Mouse (Mus musculus): ENCODE results near the gene Cdh13. TPM values are rescaled to one million over a fixed set of nuclear protein-coding genes. Genes with fewer than 3 reads are reported as not detected.

Cdh13 gene
- polyA plus RNA-seq, 1 experiment from 2014 or later: 24.3 TPM

DNA sequence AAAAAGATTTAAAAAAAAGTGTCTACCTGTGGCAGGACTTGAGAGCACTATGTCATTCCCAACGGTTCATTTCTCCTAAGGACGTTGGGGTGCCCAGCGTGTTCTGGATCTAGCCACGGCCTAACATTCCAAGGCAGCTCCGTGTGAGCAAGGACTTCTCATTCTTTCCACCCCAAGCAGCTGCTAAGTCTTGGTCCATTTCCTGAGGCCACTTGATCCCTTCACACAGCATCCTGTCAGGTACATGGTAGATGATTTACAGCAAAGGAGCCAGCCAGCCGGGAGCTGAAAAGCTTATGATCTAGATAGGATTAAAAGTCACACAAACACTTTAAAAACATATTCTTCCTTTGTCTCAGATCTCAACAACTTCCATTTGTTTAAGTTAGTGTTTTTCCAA, 123.8 kb downstream of the Cdh13 start:
- ATAC-seq (ENCODE audit: low read depth) (no peak), DNase-seq (ENCODE audit: low spot score) (no peak)
- Histone ChIP-seq H3K36me3 (ENCODE audit: control insufficient read depth, insufficient read depth, low read length) (no peaks in the 10 kb centered on the region), H3K27ac (replicated peaks; ENCODE audit: low read depth, low read length) (no peak overlapping the region), H3K4me3 (ENCODE audit: low read depth, low read length) (no peak overlapping the region), H3K27me3 (replicated peaks; ENCODE audit: control insufficient read depth, insufficient read depth, low read length) (no peaks in the 10 kb centered on the region), H3K9ac (ENCODE audit: low read depth, low read length) (no peak overlapping the region), H3K9me3 (ENCODE audit: control insufficient read depth, low read length) (peaks cover 9% of the 10 kb centered on the region; the same call in 1 of the 2 replicates), H3K4me2 (ENCODE audit: low read depth, low read length) (no peak overlapping the region), H3K4me1 (ENCODE audit: control insufficient read depth, insufficient read depth, low read length) (no peaks in the 10 kb centered on the region)
- 71% methylated on average over 6 of the region's 6 CpGs for WGBS

DNA sequence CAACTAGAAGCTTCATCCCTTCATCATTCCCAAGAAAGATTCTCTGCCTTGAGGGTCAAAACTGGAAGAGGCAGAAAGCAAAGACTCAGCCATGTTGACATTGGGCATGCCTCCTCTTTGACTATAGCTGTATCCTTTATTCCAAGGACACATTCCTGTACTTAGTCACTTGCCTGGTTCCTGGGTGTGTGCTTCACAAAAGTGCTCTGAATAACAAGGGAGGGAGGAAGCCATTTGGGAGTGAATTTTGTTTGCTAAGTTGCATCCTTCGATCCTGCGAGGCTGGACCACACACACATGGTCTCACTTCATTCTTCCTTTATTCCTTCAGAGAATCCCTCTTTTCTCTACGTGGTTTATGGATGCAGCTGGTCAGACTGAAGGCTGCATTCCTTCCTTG, 125.9 kb downstream of the Cdh13 start:
- no peaks in the 10 kb centered on the region for H3K27me3 ChIP-seq (replicated peaks; ENCODE audit: control insufficient read depth, insufficient read depth, low read length)
- no peak overlapping the region for H3K4me3 ChIP-seq (ENCODE audit: low read depth, low read length)
- H3K4me1 ChIP-seq (ENCODE audit: control insufficient read depth, insufficient read depth, low read length): no peaks in the 10 kb centered on the region
- no peak overlapping the region for H3K27ac ChIP-seq (replicated peaks; ENCODE audit: low read depth, low read length)
- WGBS: 84% methylated on average over 3 of the region's 3 CpGs
- DNase-seq (ENCODE audit: low spot score): no peak
- ATAC-seq (ENCODE audit: low read depth): no peak
- H3K36me3 ChIP-seq (ENCODE audit: control insufficient read depth, insufficient read depth, low read length): no peaks in the 10 kb centered on the region
- H3K9ac ChIP-seq (ENCODE audit: low read depth, low read length): no peak overlapping the region
- no peak overlapping the region for H3K4me2 ChIP-seq (ENCODE audit: low read depth, low read length)
- H3K9me3 ChIP-seq (ENCODE audit: control insufficient read depth, low read length): peaks cover 4% of the 10 kb centered on the region; the same call in 1 of the 2 replicates

DNA sequence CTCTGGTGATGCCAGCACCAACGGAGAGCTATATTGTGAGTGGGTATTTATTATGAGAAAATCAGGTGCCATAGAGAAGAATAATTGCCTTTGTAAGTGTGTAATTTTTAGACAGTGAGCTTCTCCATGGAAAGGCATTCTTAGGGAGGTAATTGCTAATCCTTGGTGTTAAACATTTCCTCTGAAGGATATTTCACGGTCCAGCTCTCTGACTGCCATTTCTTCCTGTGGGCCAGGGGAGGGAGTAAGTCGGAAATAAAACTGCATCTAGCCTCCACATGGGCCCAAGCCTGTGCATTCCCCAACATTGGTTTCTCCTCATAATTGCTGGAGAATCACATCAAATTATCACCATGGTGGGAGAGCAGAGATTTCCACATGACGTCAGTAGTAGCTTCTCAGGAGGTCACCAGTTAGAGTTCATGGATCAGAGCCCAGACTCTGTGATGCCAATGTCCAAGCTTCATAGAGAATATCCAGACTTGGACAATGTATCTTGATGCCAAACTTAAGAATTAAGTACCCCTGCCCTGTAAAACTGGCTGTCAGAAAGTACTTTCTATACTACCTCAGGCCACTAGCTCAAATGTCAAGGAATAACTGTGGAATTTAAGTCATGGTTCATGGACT, 126.9 kb downstream of the Cdh13 start:
- Histone ChIP-seq H3K36me3 (ENCODE audit: control insufficient read depth, insufficient read depth, low read length) (no peaks in the 10 kb centered on the region), H3K27ac (replicated peaks; ENCODE audit: low read depth, low read length) (no peak overlapping the region), H3K27me3 (replicated peaks; ENCODE audit: control insufficient read depth, insufficient read depth, low read length) (no peaks in the 10 kb centered on the region), H3K4me1 (ENCODE audit: control insufficient read depth, insufficient read depth, low read length) (no peaks in the 10 kb centered on the region), H3K9ac (ENCODE audit: low read depth, low read length) (no peak overlapping the region), H3K9me3 (ENCODE audit: control insufficient read depth, low read length) (peaks cover 4% of the 10 kb centered on the region; the same call in 1 of the 2 replicates), H3K4me3 (ENCODE audit: low read depth, low read length) (no peak overlapping the region), H3K4me2 (ENCODE audit: low read depth, low read length) (no peak overlapping the region)
- no peak for DNase-seq (ENCODE audit: low spot score)
- 85% methylated on average over 4 of the region's 4 CpGs for WGBS
- no peak for ATAC-seq (ENCODE audit: low read depth)

DNA sequence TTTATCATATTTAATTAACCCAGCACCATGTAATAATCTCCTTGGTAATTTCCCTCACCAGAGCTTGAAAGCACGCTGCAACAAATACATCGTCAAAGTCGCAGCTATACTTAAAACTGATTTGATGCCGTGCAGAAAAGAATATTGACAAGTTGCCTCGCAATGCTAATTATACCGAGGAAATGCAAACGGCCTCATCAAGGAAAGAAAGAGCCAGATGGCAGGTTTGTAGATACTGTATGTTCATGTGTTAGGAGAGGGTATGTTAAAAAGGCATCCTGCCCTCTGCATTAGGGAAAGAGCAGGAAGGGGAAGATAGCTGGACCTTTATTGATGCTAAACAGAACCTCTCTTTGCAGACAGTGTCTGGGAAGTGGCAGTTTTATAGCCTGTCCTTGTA, 132.1 kb downstream of the Cdh13 start:
- Histone ChIP-seq H3K9me3 (ENCODE audit: control insufficient read depth, low read length) (peaks cover 4% of the 10 kb centered on the region; the same call in 1 of the 2 replicates), H3K27ac (replicated peaks; ENCODE audit: low read depth, low read length) (no peak overlapping the region), H3K4me1 (ENCODE audit: control insufficient read depth, insufficient read depth, low read length) (no peaks in the 10 kb centered on the region), H3K4me2 (ENCODE audit: low read depth, low read length) (no peak overlapping the region), H3K36me3 (ENCODE audit: control insufficient read depth, insufficient read depth, low read length) (no peaks in the 10 kb centered on the region), H3K4me3 (ENCODE audit: low read depth, low read length) (no peak overlapping the region), H3K9ac (ENCODE audit: low read depth, low read length) (no peak overlapping the region), H3K27me3 (replicated peaks; ENCODE audit: control insufficient read depth, insufficient read depth, low read length) (no peaks in the 10 kb centered on the region)
- no peak for DNase-seq (ENCODE audit: low spot score)
- no peak for ATAC-seq (ENCODE audit: low read depth)
- WGBS: 89% methylated on average over 7 of the region's 7 CpGs

DNA sequence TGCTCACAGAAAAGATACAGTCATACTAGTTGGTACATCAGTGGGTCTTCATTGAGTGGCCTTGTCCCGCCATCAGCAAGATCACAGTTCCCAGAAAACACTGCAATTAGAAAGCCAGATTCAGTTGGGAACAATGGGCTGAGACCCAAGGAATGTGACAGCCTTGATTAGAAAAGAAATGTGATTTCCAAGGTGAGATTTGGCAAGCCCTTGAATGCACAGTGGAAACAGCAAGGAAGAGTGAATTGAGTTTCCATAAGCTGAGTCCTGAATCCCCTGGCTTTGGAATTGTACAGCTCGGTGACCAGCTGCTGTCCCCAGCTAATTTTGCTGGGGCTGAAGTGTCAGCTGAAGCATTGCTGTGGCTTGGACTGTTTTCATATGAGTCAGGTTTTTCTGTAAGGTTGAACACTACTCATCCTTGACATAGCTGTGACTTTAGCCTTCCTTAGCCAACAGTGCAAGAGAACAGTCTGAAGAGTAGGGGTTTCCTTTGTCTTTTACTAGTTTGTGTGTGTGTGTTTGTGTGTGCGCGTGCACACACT, 133.3 kb downstream of the Cdh13 start:
- Histone ChIP-seq H3K4me1 (ENCODE audit: control insufficient read depth, insufficient read depth, low read length) (no peaks in the 10 kb centered on the region), H3K36me3 (ENCODE audit: control insufficient read depth, insufficient read depth, low read length) (no peaks in the 10 kb centered on the region), H3K27ac (replicated peaks; ENCODE audit: low read depth, low read length) (no peak overlapping the region), H3K9me3 (ENCODE audit: control insufficient read depth, low read length) (no peaks in the 10 kb centered on the region), H3K9ac (ENCODE audit: low read depth, low read length) (no peak overlapping the region), H3K4me2 (ENCODE audit: low read depth, low read length) (no peak overlapping the region), H3K4me3 (ENCODE audit: low read depth, low read length) (no peak overlapping the region), H3K27me3 (replicated peaks; ENCODE audit: control insufficient read depth, insufficient read depth, low read length) (no peaks in the 10 kb centered on the region)
- ATAC-seq (ENCODE audit: low read depth) (no peak), DNase-seq (ENCODE audit: low spot score) (no peak)
- WGBS: 92% methylated on average over 4 of the region's 4 CpGs

DNA sequence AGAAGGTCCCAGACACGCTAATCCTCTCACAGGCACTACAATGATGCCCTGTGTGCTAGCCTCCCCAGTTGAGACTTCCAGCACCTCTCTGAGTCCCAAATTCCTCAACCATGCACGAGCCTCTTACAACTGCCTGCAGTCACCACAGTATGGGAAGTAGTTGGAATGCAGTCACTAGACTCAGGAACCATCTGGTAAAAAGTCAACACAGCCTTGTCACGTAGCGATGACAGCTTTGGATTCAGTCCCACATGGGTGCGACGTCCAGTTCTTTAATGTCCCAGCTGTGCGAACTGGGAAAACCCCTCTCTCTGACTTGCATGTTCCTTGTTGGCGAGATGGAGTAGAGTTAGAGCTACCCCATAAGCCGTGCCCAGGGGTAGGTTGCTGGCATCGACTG, 139.1 kb downstream of the Cdh13 start:
- Histone ChIP-seq H3K4me3 (ENCODE audit: low read depth, low read length) (no peak overlapping the region), H3K4me1 (ENCODE audit: control insufficient read depth, insufficient read depth, low read length) (no peaks in the 10 kb centered on the region), H3K27me3 (replicated peaks; ENCODE audit: control insufficient read depth, insufficient read depth, low read length) (no peaks in the 10 kb centered on the region), H3K4me2 (ENCODE audit: low read depth, low read length) (no peak overlapping the region), H3K9me3 (ENCODE audit: control insufficient read depth, low read length) (no peaks in the 10 kb centered on the region), H3K9ac (ENCODE audit: low read depth, low read length) (no peak overlapping the region), H3K36me3 (ENCODE audit: control insufficient read depth, insufficient read depth, low read length) (no peaks in the 10 kb centered on the region), H3K27ac (replicated peaks; ENCODE audit: low read depth, low read length) (no peak overlapping the region)
- no peak for ATAC-seq (ENCODE audit: low read depth)
- DNase-seq (ENCODE audit: low spot score): no peak
- WGBS: 77% methylated on average over 10 of the region's 10 CpGs

DNA sequence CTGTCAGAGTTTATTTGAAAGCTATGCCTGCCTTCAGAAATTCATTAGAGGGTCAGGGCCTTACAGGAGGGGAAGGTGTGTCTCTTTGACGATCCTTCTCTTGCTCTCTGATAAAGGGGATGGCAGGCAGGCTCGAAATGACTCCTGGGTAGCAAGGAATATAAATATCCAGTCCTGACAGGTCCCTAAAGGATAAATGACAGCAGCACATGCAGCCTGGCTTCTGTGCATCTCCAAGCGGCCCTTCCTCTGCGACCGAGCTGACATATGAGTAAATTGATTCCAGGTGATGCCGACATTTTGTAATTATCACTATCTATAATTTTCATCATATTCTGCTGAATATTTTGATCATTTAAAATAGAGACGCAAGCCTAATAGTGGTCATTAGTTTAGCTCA, 145.4 kb downstream of the Cdh13 start:
- H3K27me3 ChIP-seq (replicated peaks; ENCODE audit: control insufficient read depth, insufficient read depth, low read length): no peaks in the 10 kb centered on the region
- H3K4me3 ChIP-seq (ENCODE audit: low read depth, low read length): no peak overlapping the region
- H3K9ac ChIP-seq (ENCODE audit: low read depth, low read length): no peak overlapping the region
- no peak for DNase-seq (ENCODE audit: low spot score)
- no peaks in the 10 kb centered on the region for H3K36me3 ChIP-seq (ENCODE audit: control insufficient read depth, insufficient read depth, low read length)
- ATAC-seq (ENCODE audit: low read depth): no peak
- WGBS: 49% methylated on average over 7 of the region's 7 CpGs
- no peak overlapping the region for H3K27ac ChIP-seq (replicated peaks; ENCODE audit: low read depth, low read length)
- no peaks in the 10 kb centered on the region for H3K4me1 ChIP-seq (ENCODE audit: control insufficient read depth, insufficient read depth, low read length)
- no peaks in the 10 kb centered on the region for H3K9me3 ChIP-seq (ENCODE audit: control insufficient read depth, low read length)
- no peak overlapping the region for H3K4me2 ChIP-seq (ENCODE audit: low read depth, low read length)

DNA sequence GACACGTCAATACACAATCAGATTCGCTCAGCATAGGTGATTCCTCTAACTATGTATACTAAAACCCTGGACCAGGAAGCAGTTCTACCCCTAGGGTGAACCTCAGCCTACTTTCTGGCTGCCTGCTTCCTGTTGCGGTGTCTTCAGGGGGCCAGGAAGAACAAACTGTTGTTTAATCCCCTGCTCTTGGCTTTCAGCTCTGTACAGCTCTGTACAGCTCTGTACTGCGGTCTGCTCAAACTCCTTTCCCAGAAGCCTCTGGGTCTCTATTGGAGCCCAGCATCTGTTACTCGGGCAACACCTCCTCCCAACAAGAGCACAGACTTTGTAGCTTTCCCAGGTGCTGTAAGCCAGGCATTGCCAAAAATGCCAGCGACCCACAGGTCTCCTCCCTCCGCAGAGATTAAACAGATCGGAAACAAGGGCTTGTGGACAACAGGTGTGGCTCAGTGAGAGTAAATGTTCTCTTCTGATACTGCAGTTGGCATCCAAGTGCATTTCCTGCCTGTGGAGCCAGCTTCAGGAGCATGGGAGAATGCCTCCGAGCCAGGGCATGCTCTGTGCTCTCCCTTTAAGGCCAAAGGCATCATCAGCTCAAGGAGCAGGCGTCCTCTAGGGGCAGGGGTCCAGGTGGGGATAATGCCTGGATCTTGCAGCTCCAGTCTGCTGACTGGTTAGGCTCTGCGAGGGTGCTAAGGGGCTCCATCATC, 148.4 kb downstream of the Cdh13 start:
- Histone ChIP-seq H3K36me3 (ENCODE audit: control insufficient read depth, insufficient read depth, low read length) (no peaks in the 10 kb centered on the region), H3K9me3 (ENCODE audit: control insufficient read depth, low read length) (no peaks in the 10 kb centered on the region), H3K4me3 (ENCODE audit: low read depth, low read length) (no peak overlapping the region), H3K27ac (replicated peaks; ENCODE audit: low read depth, low read length) (no peak overlapping the region), H3K27me3 (replicated peaks; ENCODE audit: control insufficient read depth, insufficient read depth, low read length) (no peaks in the 10 kb centered on the region), H3K4me1 (ENCODE audit: control insufficient read depth, insufficient read depth, low read length) (no peaks in the 10 kb centered on the region), H3K9ac (ENCODE audit: low read depth, low read length) (no peak overlapping the region), H3K4me2 (ENCODE audit: low read depth, low read length) (no peak overlapping the region)
- WGBS: 72% methylated on average over 11 of the region's 11 CpGs
- no peak for DNase-seq (ENCODE audit: low spot score)
- ATAC-seq (ENCODE audit: low read depth): no peak
